Mouse (Mus musculus) CH12.LX (cell line): Measurements from ENCODE around the gene Notch3. TPM values are rescaled to one million over a fixed set of nuclear protein-coding genes. Genes with fewer than 3 reads are reported as not detected.

Experiments used
- DNase-seq: peaks from one replicate; pipeline ENCODE4 v3.0.0-alpha.2; 2013; ENCODE audit errors: extremely low read depth
- H3K27ac ChIP-seq: 2 replicates; pipeline ENCODE4 v1.5.1; 2012; ENCODE audit warnings: low read depth, mild to moderate bottlenecking, control low read depth, moderate library complexity; ENCODE audit not compliant: insufficient read depth
- H3K27me3 ChIP-seq: replicated peaks from 2 replicates; pipeline ENCODE3; 2012; ENCODE audit warnings: inconsistent platforms
- H3K36me3 ChIP-seq, 2 experiments: replicated peaks in 1 of 2; 2 replicates each; pipeline versions ENCODE3 to v1.6.1; 2012; ENCODE audit warnings: inconsistent platforms in 1 of 2, low read length in 1 of 2, mild to moderate bottlenecking in 1 of 2, mixed read lengths in 1 of 2, moderate library complexity in 1 of 2; ENCODE audit not compliant: control insufficient read depth in 1 of 2, insufficient read depth in 1 of 2
- H3K4me1 ChIP-seq, 2 experiments: 2 replicates each; pipeline ENCODE4 v1.6.1; 2012; ENCODE audit warnings: inconsistent platforms in 1 of 2, moderate library complexity in 1 of 2; ENCODE audit not compliant: insufficient read depth in 2 of 2, control insufficient read depth in 1 of 2
- H3K4me2 ChIP-seq: 2 replicates; pipeline ENCODE4 v1.6.1; 2012; ENCODE audit warnings: low read depth, mild to moderate bottlenecking, control low read depth; ENCODE audit not compliant: poor library complexity, insufficient read depth, severe bottlenecking
- H3K4me3 ChIP-seq, 3 experiments: fragments of 150-350 bp in 1 of 3; sonication (generic) in 1 of 3; replicated peaks in 1 of 3; 2 replicates each; pipeline versions ENCODE3 to v1.5.1; 2011 to 2012; ENCODE audit warnings: low read depth in 2 of 3, low read length in 2 of 3, mild to moderate bottlenecking in 2 of 3, moderate library complexity in 2 of 3, control low read depth in 1 of 3, improper control_type of control experiment in 1 of 3, inconsistent platforms in 1 of 3, mixed read lengths in 1 of 3; ENCODE audit not compliant: poor library complexity in 1 of 3
- H3K79me2 ChIP-seq: replicated peaks from 2 replicates; pipeline ENCODE4 v1.6.1; 2012; ENCODE audit warnings: mild to moderate bottlenecking, moderate library complexity; ENCODE audit not compliant: control insufficient read depth, poor library complexity, insufficient read depth, severe bottlenecking; ENCODE audit errors: extremely low read depth
- H3K9ac ChIP-seq: 2 replicates; pipeline ENCODE4 v1.6.1; 2012; ENCODE audit warnings: low read depth, mild to moderate bottlenecking, control low read depth, moderate library complexity; ENCODE audit not compliant: insufficient read depth
- H3K9me3 ChIP-seq: replicated peaks from 2 replicates; pipeline ENCODE3; 2012; ENCODE audit warnings: low read length, inconsistent platforms, mixed read lengths
- BHLHE40 ChIP-seq: IDR thresholded peaks from 2 replicates; pipeline ENCODE4 v1.6.1; 2011; ENCODE audit warnings: mild to moderate bottlenecking, low read depth, low read length, improper control_type of control experiment
- CTCF ChIP-seq, 2 experiments: IDR thresholded peaks in 1 of 2; conservative IDR thresholded peaks in 1 of 2; 2 replicates each; pipeline ENCODE4 v1.5.1; 2011 to 2012; ENCODE audit warnings: low read depth in 2 of 2, low read length in 2 of 2, improper control_type of control experiment in 1 of 2, inconsistent platforms in 1 of 2, mild to moderate bottlenecking in 1 of 2, moderate library complexity in 1 of 2
- EP300 ChIP-seq: IDR thresholded peaks from 2 replicates; pipeline ENCODE4 v1.6.1; 2011; ENCODE audit warnings: low read length, improper control_type of control experiment
- JUN ChIP-seq: IDR thresholded peaks from 2 replicates; pipeline ENCODE4 v1.6.1; 2011; ENCODE audit warnings: low read depth, mild to moderate bottlenecking, low read length, improper control_type of control experiment, moderate library complexity; ENCODE audit not compliant: insufficient read depth
- JUND ChIP-seq: conservative IDR thresholded peaks from 2 replicates; pipeline ENCODE4 v1.6.1; 2011; ENCODE audit warnings: low read depth, low read length, improper control_type of control experiment
- MAFK ChIP-seq: IDR thresholded peaks from 2 replicates; pipeline ENCODE4 v1.6.1; 2011; ENCODE audit warnings: low read length, improper control_type of control experiment; ENCODE audit not compliant: insufficient replicate concordance
- MAX ChIP-seq: IDR thresholded peaks from 2 replicates; pipeline ENCODE4 v1.6.1; 2011; ENCODE audit warnings: low read length, improper control_type of control experiment
- MAZ ChIP-seq: IDR thresholded peaks from 2 replicates; pipeline ENCODE4 v1.6.1; 2012; ENCODE audit warnings: low read depth, mild to moderate bottlenecking, inconsistent platforms, low read length, improper control_type of control experiment, moderate library complexity
- MXI1 ChIP-seq: IDR thresholded peaks from 2 replicates; pipeline ENCODE4 v1.6.1; 2011; ENCODE audit warnings: mild to moderate bottlenecking, low read depth, low read length, improper control_type of control experiment
- NELFE ChIP-seq: IDR thresholded peaks from 2 replicates; pipeline ENCODE4 v1.6.1; 2011; ENCODE audit warnings: low read depth, low read length, improper control_type of control experiment
- NRF1 ChIP-seq: IDR thresholded peaks from 2 replicates; pipeline ENCODE4 v1.6.1; 2014; ENCODE audit warnings: low read depth, mild to moderate bottlenecking, inconsistent platforms, low read length, improper control_type of control experiment, moderate library complexity
- RAD21 ChIP-seq: IDR thresholded peaks from 2 replicates; pipeline ENCODE4 v1.6.1; 2011; ENCODE audit warnings: low read depth, mild to moderate bottlenecking, low read length, improper control_type of control experiment, moderate library complexity
- RCOR1 ChIP-seq: conservative IDR thresholded peaks from 2 replicates; pipeline ENCODE4 v1.6.1; 2012; ENCODE audit warnings: low read depth, mild to moderate bottlenecking, inconsistent platforms, low read length, improper control_type of control experiment
- SMC3 ChIP-seq: IDR thresholded peaks from 2 replicates; pipeline ENCODE4 v1.6.1; 2011; ENCODE audit warnings: low read depth, low read length, improper control_type of control experiment
- ZKSCAN1 ChIP-seq: IDR thresholded peaks from 2 replicates; pipeline ENCODE4 v1.6.1; 2012; ENCODE audit warnings: low read depth, inconsistent platforms, low read length, improper control_type of control experiment, borderline replicate concordance
- dilution Hi-C: fragments of 300-500 bp; cut with MboI; formaldehyde crosslinking; loops from 2 replicates; pipeline ENCODE4 v1.14.3; 2020; ENCODE audit warnings: low sequenced_read_pairs; ENCODE audit not compliant: extremely low pct_unique_long_range_greater_than_20kb, extremely low pct_ligation_motif_present
- in situ Hi-C: fragments of 300-500 bp; cut with MboI; formaldehyde crosslinking; loops from 3 replicates; pipeline ENCODE4 v1.14.3; 2019; ENCODE audit warnings: low sequenced_read_pairs, low pct_ligation_motif_present, low pct_unique_long_range_greater_than_20kb, mixed read lengths
- polyA plus RNA-seq: library from polyadenylated mRNA; unstranded; fragments of >175 nt; gene quantifications from 2 replicates; pipeline ENCODE4 v1.2.1, GENCODE M21; 2012; ENCODE audit warnings: low read depth; ENCODE audit not compliant: insufficient read length
- total RNA-seq, 2 experiments: library from RNA; depleted of rRNA; stranded (reverse); fragments of 300-350 nt in 1 of 2; fragments of >200 nt in 1 of 2; gene quantifications; 2 replicates each; pipeline ENCODE4 v1.2.3; 2012 to 2014

The Notch3 gene
- total and polyA plus RNA-seq, 3 experiments: 0.17 TPM; not detected in 2

GRCm38 (mm10) chr17:32122587-32122970 is 44.1 kb downstream of the Notch3 start:
- no peak overlapping the region for H3K4me2 ChIP-seq
- no peak overlapping the region for H3K9ac ChIP-seq
- peaks cover 5 to 7% of the 10 kb centered on the region in 2 experiments for H3K4me1 ChIP-seq
- no peaks in the 10 kb centered on the region for H3K9me3 ChIP-seq
- in situ Hi-C loops (no loop called here), dilution Hi-C loops (no loop called here)
- H3K36me3 ChIP-seq: no peaks in the 10 kb centered on the region
- peaks cover 5% of the 10 kb centered on the region for H3K27me3 ChIP-seq
- no peaks in the 10 kb centered on the region for H3K79me2 ChIP-seq
- no peak overlapping the region for H3K4me3 ChIP-seq
- H3K27ac ChIP-seq: no peak overlapping the region
- DNase-seq: no peak
- no peak for TF ChIP-seq MXI1
- no peak for TF ChIP-seq MAZ
- TF ChIP-seq JUN: no peak
- TF ChIP-seq MAFK: no peak
- no peak for TF ChIP-seq CTCF (conservative IDR thresholded peaks at IDR 0.05 in 1 of 2, IDR thresholded peaks at IDR 0.05 in 1 of 2; ENCODE audit: low read depth in 2 of 2, low read length in 2 of 2)
- TF ChIP-seq RAD21: no peak
- no peak for TF ChIP-seq ZKSCAN1
- TF ChIP-seq NRF1: no peak
- TF ChIP-seq RCOR1: no peak
- no peak for TF ChIP-seq JUND
- TF ChIP-seq MAX: no peak
- no peak for TF ChIP-seq BHLHE40

DNA sequence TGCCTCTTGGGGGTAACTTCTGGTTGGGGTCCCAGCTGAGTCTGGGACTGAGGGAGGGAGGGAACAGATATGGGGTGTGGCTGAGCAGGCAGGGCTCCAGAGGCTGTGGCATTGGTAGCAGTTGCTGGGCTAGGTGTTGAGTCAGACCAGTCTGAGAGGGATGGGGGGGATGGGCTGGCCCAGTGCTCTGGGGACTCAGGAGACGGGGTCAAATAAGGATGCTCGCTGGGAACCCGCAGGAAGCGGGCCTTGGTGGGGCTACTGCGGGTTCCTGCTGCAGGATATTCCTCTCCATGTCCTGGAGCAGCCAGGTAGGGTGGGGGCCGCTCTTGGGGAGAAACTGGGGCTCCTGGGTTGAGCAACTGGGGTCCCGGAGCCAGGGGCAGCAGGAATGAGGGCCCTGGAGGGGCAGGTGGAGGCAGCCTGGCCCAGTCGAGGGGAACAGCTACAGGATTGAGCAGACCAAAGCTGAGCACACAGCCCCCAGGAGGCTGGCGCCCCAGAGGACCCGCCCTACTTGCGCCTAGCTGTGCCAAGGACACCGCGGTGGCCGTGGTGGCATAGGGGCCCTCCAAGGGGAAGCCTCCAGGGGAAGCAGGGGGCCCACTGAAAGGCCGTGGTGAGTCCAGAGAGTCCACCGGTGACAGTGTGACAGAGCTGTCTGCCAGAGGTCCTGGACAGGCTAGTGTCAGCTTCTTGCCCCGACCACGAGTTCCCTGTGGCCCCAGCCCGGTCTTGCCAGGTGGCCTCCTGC is 44.6 kb downstream of the Notch3 start:
- no peak overlapping the region for H3K27ac ChIP-seq

More for the DNA sequence above, 44.6 kb downstream of the Notch3 start:
- Histone ChIP-seq H3K4me1 (peaks cover 5 to 9% of the 10 kb centered on the region in 2 experiments), H3K4me2 (no peak overlapping the region), H3K36me3 (no peaks in the 10 kb centered on the region), H3K79me2 (no peaks in the 10 kb centered on the region), H3K9ac (no peak overlapping the region), H3K9me3 (no peaks in the 10 kb centered on the region), H3K27me3 (peaks cover 8% of the 10 kb centered on the region), H3K4me3 (no peak overlapping the region)
- no peak for DNase-seq
- TF ChIP-seq SMC3: no peak
- TF ChIP-seq EP300: no peak
- no peak for TF ChIP-seq NELFE
- dilution Hi-C loops (no loop called here), in situ Hi-C loops (no loop called here)
